Mouse (Mus musculus): Measurements from ENCODE around the gene Pick1. TPM values are rescaled to one million over a fixed set of nuclear protein-coding genes. Genes with fewer than 3 reads are reported as not detected.

Pick1 gene
- total and polyA plus RNA-seq, 2 experiments from 2014 or later, result 65.8 to 78.1 TPM

GRCm38 (mm10) chr15:79286141-79286540 lies 57.2 kb downstream of the Pick1 start:
- no peak overlapping the region for H3K27ac ChIP-seq (ENCODE audit: low read depth, low read length)
- H3K4me2 ChIP-seq (ENCODE audit: low read depth, low read length, poor library complexity, severe bottlenecking), result no peak overlapping the region
- H3K27me3 ChIP-seq (ENCODE audit: insufficient read depth, low read length), result no peaks in the 10 kb centered on the region
- TF ChIP-seq CTCF (IDR thresholded peaks at IDR 0.05), result no peak
- DNase-seq (ENCODE audit: low spot score) (no peak), ATAC-seq (ENCODE audit: low FRiP score) (no peak)
- H3K9ac ChIP-seq (replicated peaks; ENCODE audit: low read length, poor library complexity, severe bottlenecking), result no peak overlapping the region
- H3K36me3 ChIP-seq (ENCODE audit: insufficient read depth, low read length), result peaks cover 9% of the 10 kb centered on the region; the same call in 1 of the 2 replicates
- no peaks in the 10 kb centered on the region for H3K4me1 ChIP-seq (ENCODE audit: insufficient read depth, low read length)
- no peak overlapping the region for H3K4me3 ChIP-seq (ENCODE audit: low read depth, low read length)
- H3K9me3 ChIP-seq (ENCODE audit: low read length), result no peaks in the 10 kb centered on the region
- 90% methylated on average over 7 of the region's 7 CpGs for WGBS

- ATAC-seq (ENCODE audit: low FRiP score) (no peak), DNase-seq (ENCODE audit: low spot score) (no peak)
- H3K27ac ChIP-seq (ENCODE audit: low read depth, low read length), result no peak overlapping the region
- 91% methylated on average over 7 of the region's 7 CpGs for WGBS
- no peak overlapping the region for H3K4me2 ChIP-seq (ENCODE audit: low read depth, low read length, poor library complexity, severe bottlenecking)
- H3K9me3 ChIP-seq (ENCODE audit: low read length), result no peaks in the 10 kb centered on the region
- peaks cover 9% of the 10 kb centered on the region; the same call in 1 of the 2 replicates for H3K36me3 ChIP-seq (ENCODE audit: insufficient read depth, low read length)
- no peak overlapping the region for H3K4me3 ChIP-seq (ENCODE audit: low read depth, low read length)
- no peak for TF ChIP-seq CTCF (IDR thresholded peaks at IDR 0.05)
- H3K27me3 ChIP-seq (ENCODE audit: insufficient read depth, low read length), result no peaks in the 10 kb centered on the region
- no peaks in the 10 kb centered on the region for H3K4me1 ChIP-seq (ENCODE audit: insufficient read depth, low read length)
- no peak overlapping the region for H3K9ac ChIP-seq (replicated peaks; ENCODE audit: low read length, poor library complexity, severe bottlenecking)
Measured at GRCm38 (mm10) chr15:79287091-79287490, 58.1 kb downstream of the Pick1 start.

- ATAC-seq (ENCODE audit: low FRiP score), result no peak
- Histone ChIP-seq H3K9ac (replicated peaks; ENCODE audit: low read length, poor library complexity, severe bottlenecking) (no peak overlapping the region), H3K4me3 (ENCODE audit: low read depth, low read length) (no peak overlapping the region), H3K4me2 (ENCODE audit: low read depth, low read length, poor library complexity, severe bottlenecking) (no peak overlapping the region), H3K4me1 (ENCODE audit: insufficient read depth, low read length) (no peaks in the 10 kb centered on the region), H3K27ac (ENCODE audit: low read depth, low read length) (no peak overlapping the region), H3K9me3 (ENCODE audit: low read length) (no peaks in the 10 kb centered on the region), H3K27me3 (ENCODE audit: insufficient read depth, low read length) (no peaks in the 10 kb centered on the region), H3K36me3 (ENCODE audit: insufficient read depth, low read length) (peaks cover 9% of the 10 kb centered on the region; the same call in 1 of the 2 replicates)
- 86% methylated on average over 3 of the region's 3 CpGs for WGBS
- no peak for TF ChIP-seq CTCF (IDR thresholded peaks at IDR 0.05)
- DNase-seq (ENCODE audit: low spot score), result no peak
Measured at GRCm38 (mm10) chr15:79288387-79288786, 59.4 kb downstream of the Pick1 start.

GRCm38 (mm10) chr15:79289441-79289840 lies 60.5 kb downstream of the Pick1 start:
- H3K27me3 ChIP-seq (ENCODE audit: insufficient read depth, low read length), result no peaks in the 10 kb centered on the region
- DNase-seq (ENCODE audit: low spot score) (no peak), ATAC-seq (ENCODE audit: low FRiP score) (no peak)
- H3K9ac ChIP-seq (replicated peaks; ENCODE audit: low read length, poor library complexity, severe bottlenecking), result no peak overlapping the region
- 89% methylated on average over 12 of the region's 12 CpGs for WGBS
- no peak for TF ChIP-seq CTCF (IDR thresholded peaks at IDR 0.05)
- no peak overlapping the region for H3K4me3 ChIP-seq (ENCODE audit: low read depth, low read length)
- no peaks in the 10 kb centered on the region for H3K4me1 ChIP-seq (ENCODE audit: insufficient read depth, low read length)
- no peak overlapping the region for H3K4me2 ChIP-seq (ENCODE audit: low read depth, low read length, poor library complexity, severe bottlenecking)
- H3K36me3 ChIP-seq (ENCODE audit: insufficient read depth, low read length), result peaks cover 9% of the 10 kb centered on the region; the same call in 1 of the 2 replicates
- H3K27ac ChIP-seq (ENCODE audit: low read depth, low read length), result no peak overlapping the region
- H3K9me3 ChIP-seq (ENCODE audit: low read length), result no peaks in the 10 kb centered on the region

- Histone ChIP-seq H3K4me1 (ENCODE audit: insufficient read depth, low read length) (no peaks in the 10 kb centered on the region), H3K4me3 (ENCODE audit: low read depth, low read length) (no peak overlapping the region), H3K36me3 (ENCODE audit: insufficient read depth, low read length) (peaks cover 9% of the 10 kb centered on the region; the same call in 1 of the 2 replicates), H3K4me2 (ENCODE audit: low read depth, low read length, poor library complexity, severe bottlenecking) (no peak overlapping the region), H3K9me3 (ENCODE audit: low read length) (no peaks in the 10 kb centered on the region), H3K27me3 (ENCODE audit: insufficient read depth, low read length) (no peaks in the 10 kb centered on the region), H3K9ac (replicated peaks; ENCODE audit: low read length, poor library complexity, severe bottlenecking) (no peak overlapping the region), H3K27ac (ENCODE audit: low read depth, low read length) (no peak overlapping the region)
- WGBS, result 91% methylated on average over 3 of the region's 3 CpGs
- DNase-seq (ENCODE audit: low spot score) (no peak), ATAC-seq (ENCODE audit: low FRiP score) (no peak)
- peak; percentile 52 for TF ChIP-seq CTCF (IDR thresholded peaks at IDR 0.05)
Measured at GRCm38 (mm10) chr15:79290340-79290739, 61.4 kb downstream of the Pick1 start.

- Histone ChIP-seq H3K27me3 (ENCODE audit: insufficient read depth, low read length) (no peaks in the 10 kb centered on the region), H3K9me3 (ENCODE audit: low read length) (no peaks in the 10 kb centered on the region), H3K4me2 (ENCODE audit: low read depth, low read length, poor library complexity, severe bottlenecking) (no peak overlapping the region), H3K36me3 (ENCODE audit: insufficient read depth, low read length) (no peaks in the 10 kb centered on the region), H3K9ac (replicated peaks; ENCODE audit: low read length, poor library complexity, severe bottlenecking) (no peak overlapping the region), H3K4me3 (ENCODE audit: low read depth, low read length) (no peak overlapping the region), H3K27ac (ENCODE audit: low read depth, low read length) (no peak overlapping the region), H3K4me1 (ENCODE audit: insufficient read depth, low read length) (no peaks in the 10 kb centered on the region)
- ATAC-seq (ENCODE audit: low FRiP score), result no peak
- no peak for DNase-seq (ENCODE audit: low spot score)
- no peak for TF ChIP-seq CTCF (IDR thresholded peaks at IDR 0.05)
- WGBS, result 84% methylated on average over 9 of the region's 9 CpGs
Measured at GRCm38 (mm10) chr15:79292779-79293178, 63.8 kb downstream of the Pick1 start.

Data from midbrain, postnatal 0 days (tissue).